Mouse (Mus musculus) CH12.LX (cell line): ENCODE data around the gene Afap1. TPM values are rescaled to one million over a fixed set of nuclear protein-coding genes. Genes with fewer than 3 reads are reported as not detected.

Experiments used
- DNase-seq: peaks from one replicate; pipeline ENCODE4 v3.0.0-alpha.2; 2013; ENCODE audit errors: extremely low read depth
- H3K27ac ChIP-seq: 2 replicates; pipeline ENCODE4 v1.5.1; 2012; ENCODE audit warnings: low read depth, mild to moderate bottlenecking, control low read depth, moderate library complexity; ENCODE audit not compliant: insufficient read depth
- H3K27me3 ChIP-seq: replicated peaks from 2 replicates; pipeline ENCODE3; 2012; ENCODE audit warnings: inconsistent platforms
- H3K36me3 ChIP-seq, 2 experiments: replicated peaks in 1 of 2; 2 replicates each; pipeline versions ENCODE3 to v1.6.1; 2012; ENCODE audit warnings: inconsistent platforms in 1 of 2, low read length in 1 of 2, mild to moderate bottlenecking in 1 of 2, mixed read lengths in 1 of 2, moderate library complexity in 1 of 2; ENCODE audit not compliant: control insufficient read depth in 1 of 2, insufficient read depth in 1 of 2
- H3K4me1 ChIP-seq, 2 experiments: 2 replicates each; pipeline ENCODE4 v1.6.1; 2012; ENCODE audit warnings: inconsistent platforms in 1 of 2, moderate library complexity in 1 of 2; ENCODE audit not compliant: insufficient read depth in 2 of 2, control insufficient read depth in 1 of 2
- H3K4me2 ChIP-seq: 2 replicates; pipeline ENCODE4 v1.6.1; 2012; ENCODE audit warnings: low read depth, mild to moderate bottlenecking, control low read depth; ENCODE audit not compliant: poor library complexity, insufficient read depth, severe bottlenecking
- H3K4me3 ChIP-seq, 3 experiments: fragments of 150-350 bp in 1 of 3; sonication (generic) in 1 of 3; replicated peaks in 1 of 3; 2 replicates each; pipeline versions ENCODE3 to v1.5.1; 2011 to 2012; ENCODE audit warnings: low read depth in 2 of 3, low read length in 2 of 3, mild to moderate bottlenecking in 2 of 3, moderate library complexity in 2 of 3, control low read depth in 1 of 3, improper control_type of control experiment in 1 of 3, inconsistent platforms in 1 of 3, mixed read lengths in 1 of 3; ENCODE audit not compliant: poor library complexity in 1 of 3
- H3K79me2 ChIP-seq: replicated peaks from 2 replicates; pipeline ENCODE4 v1.6.1; 2012; ENCODE audit warnings: mild to moderate bottlenecking, moderate library complexity; ENCODE audit not compliant: control insufficient read depth, poor library complexity, insufficient read depth, severe bottlenecking; ENCODE audit errors: extremely low read depth
- H3K9ac ChIP-seq: 2 replicates; pipeline ENCODE4 v1.6.1; 2012; ENCODE audit warnings: low read depth, mild to moderate bottlenecking, control low read depth, moderate library complexity; ENCODE audit not compliant: insufficient read depth
- H3K9me3 ChIP-seq: replicated peaks from 2 replicates; pipeline ENCODE3; 2012; ENCODE audit warnings: low read length, inconsistent platforms, mixed read lengths
- BHLHE40 ChIP-seq: IDR thresholded peaks from 2 replicates; pipeline ENCODE4 v1.6.1; 2011; ENCODE audit warnings: mild to moderate bottlenecking, low read depth, low read length, improper control_type of control experiment
- CHD1 ChIP-seq: IDR thresholded peaks from 2 replicates; pipeline ENCODE4 v1.6.1; 2012; ENCODE audit warnings: low read depth, low read length, improper control_type of control experiment, inconsistent platforms
- CHD2 ChIP-seq: IDR thresholded peaks from 2 replicates; pipeline ENCODE4 v1.6.1; 2011; ENCODE audit warnings: low read length, improper control_type of control experiment
- E2F4 ChIP-seq: IDR thresholded peaks from 2 replicates; pipeline ENCODE4 v1.6.1; 2011; ENCODE audit warnings: low read depth, low read length, improper control_type of control experiment; ENCODE audit not compliant: insufficient replicate concordance
- ELF1 ChIP-seq: IDR thresholded peaks from 2 replicates; pipeline ENCODE4 v1.6.1; 2014; ENCODE audit warnings: low read depth, mild to moderate bottlenecking, inconsistent platforms, low read length, improper control_type of control experiment
- EP300 ChIP-seq: IDR thresholded peaks from 2 replicates; pipeline ENCODE4 v1.6.1; 2011; ENCODE audit warnings: low read length, improper control_type of control experiment
- GABPA ChIP-seq: IDR thresholded peaks from 2 replicates; pipeline ENCODE4 v1.6.1; 2012; ENCODE audit warnings: low read depth, low read length, improper control_type of control experiment, inconsistent platforms; ENCODE audit not compliant: insufficient replicate concordance
- HCFC1 ChIP-seq: IDR thresholded peaks from 2 replicates; pipeline ENCODE4 v1.6.1; 2012; ENCODE audit warnings: low read depth, mild to moderate bottlenecking, inconsistent platforms, low read length, improper control_type of control experiment
- IRF4 ChIP-seq: IDR thresholded peaks from 2 replicates; pipeline ENCODE4 v1.6.1; 2014; ENCODE audit warnings: low read depth, mild to moderate bottlenecking, inconsistent platforms, low read length, improper control_type of control experiment
- JUN ChIP-seq: IDR thresholded peaks from 2 replicates; pipeline ENCODE4 v1.6.1; 2011; ENCODE audit warnings: low read depth, mild to moderate bottlenecking, low read length, improper control_type of control experiment, moderate library complexity; ENCODE audit not compliant: insufficient read depth
- MAX ChIP-seq: IDR thresholded peaks from 2 replicates; pipeline ENCODE4 v1.6.1; 2011; ENCODE audit warnings: low read length, improper control_type of control experiment
- MAZ ChIP-seq: IDR thresholded peaks from 2 replicates; pipeline ENCODE4 v1.6.1; 2012; ENCODE audit warnings: low read depth, mild to moderate bottlenecking, inconsistent platforms, low read length, improper control_type of control experiment, moderate library complexity
- MEF2A ChIP-seq: IDR thresholded peaks from 2 replicates; pipeline ENCODE4 v1.6.1; 2014; ENCODE audit warnings: low read depth, mild to moderate bottlenecking, inconsistent platforms, low read length, improper control_type of control experiment, borderline replicate concordance
- MYC ChIP-seq: IDR thresholded peaks from 2 replicates; pipeline ENCODE4 v1.6.1; 2011; ENCODE audit warnings: low read depth, mild to moderate bottlenecking, improper control_type of control experiment, low read length
- POLR2A ChIP-seq: IDR thresholded peaks from 2 replicates; pipeline ENCODE4 v1.6.1; 2011; ENCODE audit warnings: low read depth, mild to moderate bottlenecking, improper control_type of control experiment, low read length
- POLR2AphosphoS2 ChIP-seq: IDR thresholded peaks from 2 replicates; pipeline ENCODE4 v1.6.1; 2011; ENCODE audit warnings: low read depth, low read length, improper control_type of control experiment
- RAD21 ChIP-seq: IDR thresholded peaks from 2 replicates; pipeline ENCODE4 v1.6.1; 2011; ENCODE audit warnings: low read depth, mild to moderate bottlenecking, low read length, improper control_type of control experiment, moderate library complexity
- RCOR1 ChIP-seq: conservative IDR thresholded peaks from 2 replicates; pipeline ENCODE4 v1.6.1; 2012; ENCODE audit warnings: low read depth, mild to moderate bottlenecking, inconsistent platforms, low read length, improper control_type of control experiment
- SMC3 ChIP-seq: IDR thresholded peaks from 2 replicates; pipeline ENCODE4 v1.6.1; 2011; ENCODE audit warnings: low read depth, low read length, improper control_type of control experiment
- TCF12 ChIP-seq: IDR thresholded peaks from 2 replicates; pipeline ENCODE4 v1.6.1; 2014; ENCODE audit warnings: low read depth, mild to moderate bottlenecking, inconsistent platforms, low read length, improper control_type of control experiment
- USF1 ChIP-seq: IDR thresholded peaks from 2 replicates; pipeline ENCODE4 v1.6.1; 2014; ENCODE audit warnings: low read depth, mild to moderate bottlenecking, inconsistent platforms, low read length, improper control_type of control experiment
- ZC3H11A ChIP-seq: IDR thresholded peaks from 2 replicates; pipeline ENCODE4 v1.6.1; 2012; ENCODE audit warnings: low read depth, mild to moderate bottlenecking, inconsistent platforms, low read length, improper control_type of control experiment
- ZKSCAN1 ChIP-seq: IDR thresholded peaks from 2 replicates; pipeline ENCODE4 v1.6.1; 2012; ENCODE audit warnings: low read depth, inconsistent platforms, low read length, improper control_type of control experiment, borderline replicate concordance
- ZMIZ1 ChIP-seq: IDR thresholded peaks from 2 replicates; pipeline ENCODE4 v1.6.1; 2012; ENCODE audit warnings: low read depth, mild to moderate bottlenecking, inconsistent platforms, low read length, improper control_type of control experiment
- ZNF384 ChIP-seq: IDR thresholded peaks from 2 replicates; pipeline ENCODE4 v1.6.1; 2012; ENCODE audit warnings: low read depth, low read length, improper control_type of control experiment, inconsistent platforms
- dilution Hi-C: fragments of 300-500 bp; cut with MboI; formaldehyde crosslinking; loops from 2 replicates; pipeline ENCODE4 v1.14.3; 2020; ENCODE audit warnings: low sequenced_read_pairs; ENCODE audit not compliant: extremely low pct_unique_long_range_greater_than_20kb, extremely low pct_ligation_motif_present
- in situ Hi-C: fragments of 300-500 bp; cut with MboI; formaldehyde crosslinking; loops from 3 replicates; pipeline ENCODE4 v1.14.3; 2019; ENCODE audit warnings: low sequenced_read_pairs, low pct_ligation_motif_present, low pct_unique_long_range_greater_than_20kb, mixed read lengths
- polyA plus RNA-seq: library from polyadenylated mRNA; unstranded; fragments of >175 nt; gene quantifications from 2 replicates; pipeline ENCODE4 v1.2.1, GENCODE M21; 2012; ENCODE audit warnings: low read depth; ENCODE audit not compliant: insufficient read length
- total RNA-seq, 2 experiments: library from RNA; depleted of rRNA; stranded (reverse); fragments of 300-350 nt in 1 of 2; fragments of >200 nt in 1 of 2; gene quantifications; 2 replicates each; pipeline ENCODE4 v1.2.3; 2012 to 2014

Afap1 gene
- total and polyA plus RNA-seq, 3 experiments = 0.32 to 4.0 (median 0.86) TPM

GRCm38 (mm10) chr5:36018366-36018765 is 125.2 kb downstream of the Afap1 start (continued):
- TF ChIP-seq SMC3 = peak; percentile 77
- TF ChIP-seq MAX = no peak
- TF ChIP-seq MEF2A = no peak

- Histone ChIP-seq H3K36me3 (peaks cover 0 to 25% of the 10 kb centered on the region in 2 experiments), H3K4me3 (no peak overlapping the region), H3K27me3 (no peaks in the 10 kb centered on the region), H3K4me1 (peaks cover 15 to 41% of the 10 kb centered on the region in 2 experiments), H3K9me3 (no peaks in the 10 kb centered on the region), H3K79me2 (no peaks in the 10 kb centered on the region), H3K9ac (no peak overlapping the region), H3K27ac (no peak overlapping the region), H3K4me2 (no peak overlapping the region)
- in situ Hi-C loops (loop anchor here (5.0 kb wide), 1 partner anchor 34 kb away; no protein-coding TSS in a partner anchor), dilution Hi-C loops (no loop called here)
- no peak for DNase-seq
- TF ChIP-seq JUN (no peak), POLR2A (no peak), MYC (no peak), ZNF384 (no peak), ZMIZ1 (no peak), BHLHE40 (no peak), POLR2AphosphoS2 (no peak), ELF1 (no peak), MAZ (no peak), RCOR1 (no peak), E2F4 (no peak)
Observed at GRCm38 (mm10) chr5:36021091-36021490, 128.0 kb downstream of the Afap1 start.

- H3K4me1 ChIP-seq = peaks cover 20 to 54% of the 10 kb centered on the region in 2 experiments
- no peaks in the 10 kb centered on the region for H3K9me3 ChIP-seq
- H3K4me2 ChIP-seq = no peak overlapping the region
- TF ChIP-seq HCFC1 = no peak
- no peak for TF ChIP-seq USF1
- TF ChIP-seq ZMIZ1 = no peak
- no peak for TF ChIP-seq ZNF384
- TF ChIP-seq JUN = no peak
- no peak for TF ChIP-seq ZKSCAN1
- TF ChIP-seq MYC = no peak
- TF ChIP-seq MAX = no peak
- no peak for TF ChIP-seq SMC3
- no peak for TF ChIP-seq CHD2
- TF ChIP-seq GABPA = no peak
- no peak for TF ChIP-seq EP300
- no peak for TF ChIP-seq E2F4
- TF ChIP-seq RAD21 = no peak
- TF ChIP-seq ELF1 = no peak
- no peak for TF ChIP-seq ZC3H11A
- TF ChIP-seq IRF4 = no peak
- TF ChIP-seq TCF12 = no peak
- TF ChIP-seq CHD1 = no peak
- H3K36me3 ChIP-seq = peaks cover 0 to 25% of the 10 kb centered on the region in 2 experiments
- no peak for DNase-seq
- no peaks in the 10 kb centered on the region for H3K27me3 ChIP-seq
- no peaks in the 10 kb centered on the region for H3K79me2 ChIP-seq
- no peak overlapping the region for H3K9ac ChIP-seq
- no peak overlapping the region for H3K4me3 ChIP-seq
- dilution Hi-C loops (no loop called here), in situ Hi-C loops (loop anchor here (5.0 kb wide), 1 partner anchor 35 kb away; no protein-coding TSS in a partner anchor)
- no peak overlapping the region for H3K27ac ChIP-seq
Observed at GRCm38 (mm10) chr5:36022361-36022760, 129.2 kb downstream of the Afap1 start.
